Mouse (Mus musculus) mouse embryonic stem cell (cell line): Measurements from ENCODE around the gene Iqgap2.

Experiments
- in situ Hi-C, 2 experiments: fragments of 300-500 bp; cut with MboI; formaldehyde crosslinking; loops; 1 replicate in 1 of 2; 3 replicates in 1 of 2; pipeline ENCODE4 v1.14.3; 2019 to 2020; ENCODE audit warnings: low sequenced_read_pairs in 2 of 2, low pct_unique_long_range_greater_than_20kb in 1 of 2, mixed read lengths in 1 of 2; ENCODE audit not compliant: unreplicated experiment in 1 of 2

Gene Iqgap2

DNA sequence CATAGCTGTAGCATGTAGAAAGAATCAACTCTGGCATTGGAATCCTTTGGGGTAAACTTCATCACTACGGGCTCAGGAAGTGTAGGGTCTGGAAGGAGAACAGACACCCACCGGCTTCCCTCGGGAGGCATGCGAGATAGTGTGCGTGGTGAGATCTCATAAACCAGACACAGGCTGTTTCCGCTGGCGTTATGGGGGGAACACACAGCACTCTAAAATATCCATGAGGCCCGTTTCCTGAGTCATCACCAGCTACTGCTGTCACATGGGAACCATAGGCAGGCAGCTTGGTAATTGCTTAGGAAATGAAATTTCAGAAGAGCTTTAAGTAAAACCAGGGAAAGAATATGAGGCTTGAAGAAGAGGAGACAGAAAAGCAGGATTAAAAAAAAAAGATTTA is 199.5 kb downstream of the Iqgap2 start:
- in situ Hi-C loops = no loop called here

- in situ Hi-C loops = no loop called here
Observed at GRCm38 (mm10) chr13:95688576-95688975, 203.1 kb downstream of the Iqgap2 start.

GRCm38 (mm10) chr13:95685736-95686135 is 206.0 kb downstream of the Iqgap2 start:
- in situ Hi-C loops = no loop called here

DNA sequence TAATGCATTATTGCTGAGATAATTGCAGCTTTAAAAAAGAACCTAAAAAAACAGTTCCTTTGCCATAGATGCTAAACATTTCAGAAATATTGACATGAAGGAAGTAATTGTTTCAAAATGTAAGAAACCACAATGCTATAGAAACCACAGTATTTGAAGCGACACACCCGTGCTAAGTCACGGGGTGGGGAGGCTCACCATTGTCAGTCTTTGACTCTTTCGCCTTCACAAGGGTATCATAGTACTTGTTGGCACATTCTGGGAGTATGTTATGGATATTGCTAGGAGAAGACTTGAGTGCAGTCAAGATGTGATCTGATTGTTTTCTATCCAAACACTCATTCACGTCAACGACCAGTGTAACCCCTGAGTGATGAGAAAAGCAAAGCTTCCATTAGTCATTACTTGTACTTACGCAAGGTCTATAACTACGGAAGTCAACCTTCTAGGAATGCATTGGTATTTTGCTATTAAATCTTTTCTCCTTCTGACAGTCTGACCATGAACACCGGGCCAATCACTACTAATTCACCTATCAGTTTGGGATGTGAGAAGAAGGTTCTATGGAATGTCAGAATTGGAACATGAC is 207.0 kb downstream of the Iqgap2 start:
- in situ Hi-C loops = no loop called here

GRCm38 (mm10) chr13:95679491-95679941 is 212.2 kb downstream of the Iqgap2 start:
- in situ Hi-C loops = no loop called here

- in situ Hi-C loops = no loop called here
Observed at GRCm38 (mm10) chr13:95679078-95679477, 212.6 kb downstream of the Iqgap2 start.

DNA sequence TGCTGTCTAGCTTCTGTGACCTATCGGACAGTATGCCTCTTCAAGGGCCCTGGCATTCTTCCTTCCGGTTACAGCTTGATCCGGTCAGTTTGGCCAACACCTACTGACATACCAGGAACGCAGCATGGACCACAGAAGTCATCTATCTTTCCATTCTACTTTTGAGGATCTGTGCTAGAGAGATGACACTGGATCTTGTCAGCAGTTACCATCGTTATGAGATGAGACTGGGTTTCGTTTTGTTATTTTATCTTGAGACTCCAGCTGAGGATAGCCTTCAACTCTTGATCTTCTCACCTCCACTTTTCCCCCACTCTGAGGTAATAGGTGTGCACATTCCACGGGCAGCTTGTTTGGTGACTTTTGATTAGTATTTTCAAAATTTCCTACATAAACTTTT is 219.3 kb downstream of the Iqgap2 start:
- in situ Hi-C loops = no loop called here

DNA sequence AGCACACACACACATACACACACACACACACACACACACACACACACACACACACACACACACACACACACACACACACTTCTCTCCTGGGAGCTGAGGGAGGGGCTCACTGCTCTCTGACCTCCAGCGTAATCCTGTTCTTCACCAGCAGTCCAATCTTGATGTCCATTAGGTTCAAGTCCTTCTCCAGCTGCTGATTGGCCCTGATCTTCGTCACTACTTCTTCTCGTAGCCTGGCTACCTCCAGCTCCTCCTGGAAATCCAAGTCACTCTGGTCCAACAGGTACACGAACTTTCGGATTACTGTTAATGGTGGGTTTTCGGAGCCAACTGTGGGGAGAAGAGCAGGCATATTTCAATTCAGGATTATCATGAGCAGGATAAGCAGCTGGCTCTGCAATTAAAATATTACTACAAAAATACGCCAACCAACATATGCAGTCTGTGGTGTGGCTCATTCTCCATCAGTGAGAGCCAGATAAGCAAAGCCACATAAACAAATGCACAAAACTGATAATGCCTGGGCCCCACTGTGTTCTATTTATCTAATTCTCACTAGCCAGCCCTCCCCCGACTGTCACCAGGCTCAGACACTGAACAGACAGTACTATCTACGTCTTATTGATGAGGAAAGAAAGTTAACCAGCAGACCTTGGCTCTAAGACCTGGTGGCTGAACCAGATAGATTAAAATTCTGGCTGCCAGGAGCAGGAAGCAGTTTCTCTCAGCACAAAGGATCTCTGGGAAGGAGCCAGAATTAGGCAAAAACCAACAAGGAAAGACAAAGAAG is 220.4 kb downstream of the Iqgap2 start:
- in situ Hi-C loops = no loop called here

DNA sequence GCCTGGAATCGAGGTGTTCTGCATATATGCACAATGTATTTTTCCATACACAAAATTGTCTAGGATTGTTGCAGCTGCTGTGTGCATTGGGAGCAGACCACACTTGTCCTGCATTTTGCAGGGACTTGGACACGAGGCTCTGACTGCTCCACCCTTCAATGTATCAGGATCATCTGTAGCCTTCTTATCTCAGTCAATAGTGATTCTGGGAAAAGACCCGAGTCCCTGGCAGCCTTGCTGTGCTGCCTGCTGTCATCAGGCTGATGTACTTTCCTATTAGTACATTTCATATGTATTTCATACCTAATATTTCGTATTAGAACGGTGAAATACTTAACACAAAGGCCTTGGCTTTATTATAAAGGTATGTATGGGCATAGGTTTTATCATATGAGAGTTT is 221.2 kb downstream of the Iqgap2 start:
- in situ Hi-C loops = no loop called here

DNA sequence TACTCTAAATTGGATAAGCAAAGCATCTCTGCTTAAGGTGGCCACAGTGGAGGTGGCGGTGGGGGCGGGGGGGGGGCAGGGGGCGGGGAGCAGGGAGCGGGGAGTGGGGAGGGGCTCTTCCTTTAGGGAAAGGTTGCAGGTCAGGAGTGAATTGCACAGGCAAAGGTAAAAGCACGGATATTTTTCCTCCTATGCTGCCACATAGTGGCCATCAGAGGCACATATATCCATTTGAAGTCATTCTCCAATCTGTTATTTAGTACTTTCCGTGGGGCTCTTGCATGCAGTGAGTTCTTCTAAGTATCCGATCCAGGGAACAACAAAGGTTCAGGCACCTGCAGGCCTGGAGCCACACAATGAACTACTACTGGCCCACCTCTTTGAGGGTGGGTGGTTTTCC is 224.5 kb downstream of the Iqgap2 start:
- in situ Hi-C loops = loop anchor here in 1 of 2 experiments (10.0 kb wide), 1 partner anchor 102 kb away; no protein-coding TSS in a partner anchor

GRCm38 (mm10) chr13:95665644-95666356 is 225.9 kb downstream of the Iqgap2 start:
- in situ Hi-C loops = loop anchor here in 1 of 2 experiments (10.0 kb wide), 1 partner anchor 101 kb away; no protein-coding TSS in a partner anchor

DNA sequence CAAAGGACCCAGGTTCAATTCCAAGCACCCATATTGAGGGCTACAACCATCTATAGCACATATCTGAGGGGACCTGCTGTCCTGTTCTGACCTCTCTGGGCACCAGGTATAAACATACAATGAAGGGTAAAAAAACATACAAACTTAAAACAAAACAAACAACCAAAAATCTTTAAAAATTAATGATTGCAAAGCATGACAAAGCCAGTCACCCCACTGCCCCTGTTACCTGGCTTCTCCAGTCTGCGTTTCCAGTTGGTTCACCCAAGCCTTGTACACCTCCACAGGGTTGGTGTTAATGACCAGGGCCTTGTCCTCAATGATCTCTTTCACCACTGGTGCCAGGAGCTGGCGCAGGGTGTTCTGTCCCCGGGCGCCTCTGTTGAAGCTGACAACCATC is 227.9 kb downstream of the Iqgap2 start:
- in situ Hi-C loops = loop anchor here in 1 of 2 experiments (10.0 kb wide), 1 partner anchor 99 kb away; no protein-coding TSS in a partner anchor

- in situ Hi-C loops = no loop called here
Observed at GRCm38 (mm10) chr13:95659432-95659831, 232.3 kb downstream of the Iqgap2 start.

DNA sequence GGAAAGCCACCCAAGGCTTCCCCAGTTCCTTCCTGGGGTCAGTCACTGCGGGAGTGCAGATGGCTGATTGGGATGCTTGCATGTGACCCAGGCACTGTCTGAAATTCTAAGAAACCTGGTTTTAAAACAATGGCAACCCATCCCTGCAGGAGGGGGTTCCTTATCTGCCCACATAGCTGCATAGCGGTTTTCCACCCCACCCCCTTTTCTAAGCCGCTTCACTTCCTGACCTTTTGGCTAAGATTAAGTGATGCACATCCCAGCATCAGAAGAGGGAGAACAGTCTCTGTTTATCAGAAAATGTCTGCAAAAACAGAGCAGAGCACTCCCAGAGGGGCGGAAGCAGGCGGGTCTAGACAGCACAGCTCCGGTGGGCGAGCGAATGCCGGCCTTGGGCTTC is 234.6 kb downstream of the Iqgap2 start:
- in situ Hi-C loops = no loop called here

- in situ Hi-C loops = no loop called here
Observed at GRCm38 (mm10) chr13:95655284-95655683, 236.4 kb downstream of the Iqgap2 start.

- in situ Hi-C loops = no loop called here
Observed at GRCm38 (mm10) chr13:95653696-95654095, 238.0 kb downstream of the Iqgap2 start.

- in situ Hi-C loops = no loop called here
Observed at GRCm38 (mm10) chr13:95651870-95652668, 239.7 kb downstream of the Iqgap2 start.

DNA sequence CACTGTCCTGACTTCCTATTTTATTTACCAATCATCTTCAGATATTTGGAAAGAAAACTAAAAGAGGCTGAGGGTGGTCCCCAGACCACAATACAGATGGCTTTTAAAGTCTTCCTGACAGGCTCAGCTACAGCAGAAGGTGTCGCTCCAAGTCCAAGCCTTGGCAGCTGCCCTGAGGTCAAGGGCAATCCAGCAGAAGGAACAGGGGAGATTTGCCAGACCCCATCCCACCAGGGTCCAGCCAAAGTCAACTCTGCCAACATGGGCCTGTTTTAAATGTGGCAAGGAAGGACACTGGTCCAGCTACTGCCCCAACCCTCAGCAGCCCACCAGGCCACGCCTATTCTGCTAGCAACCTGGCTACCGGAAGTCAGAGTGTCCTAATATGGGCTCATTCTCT is 241.8 kb downstream of the Iqgap2 start:
- in situ Hi-C loops = no loop called here

DNA sequence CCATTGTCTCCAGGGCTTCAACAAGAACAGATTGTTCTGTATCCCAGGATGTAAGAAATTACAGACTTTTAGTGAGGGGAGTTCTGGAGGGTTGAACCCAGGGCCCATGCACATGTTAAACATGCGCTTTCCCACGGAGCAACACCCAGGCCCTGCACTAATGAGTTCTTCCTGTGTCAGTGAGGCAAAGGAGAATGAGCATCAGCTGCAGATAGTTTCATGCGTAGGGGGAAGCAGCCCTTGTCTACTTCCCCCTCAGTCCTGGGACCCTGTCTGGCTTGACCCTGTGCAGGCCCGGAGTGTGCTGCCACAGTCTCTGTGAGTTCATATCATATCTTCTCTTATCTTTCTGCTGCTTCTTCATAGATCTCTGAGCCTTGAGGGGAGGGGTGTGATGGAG is 244.5 kb downstream of the Iqgap2 start:
- in situ Hi-C loops = no loop called here
